Mouse (Mus musculus): ENCODE data around the gene Col27a1.

Gene Col27a1

DNA sequence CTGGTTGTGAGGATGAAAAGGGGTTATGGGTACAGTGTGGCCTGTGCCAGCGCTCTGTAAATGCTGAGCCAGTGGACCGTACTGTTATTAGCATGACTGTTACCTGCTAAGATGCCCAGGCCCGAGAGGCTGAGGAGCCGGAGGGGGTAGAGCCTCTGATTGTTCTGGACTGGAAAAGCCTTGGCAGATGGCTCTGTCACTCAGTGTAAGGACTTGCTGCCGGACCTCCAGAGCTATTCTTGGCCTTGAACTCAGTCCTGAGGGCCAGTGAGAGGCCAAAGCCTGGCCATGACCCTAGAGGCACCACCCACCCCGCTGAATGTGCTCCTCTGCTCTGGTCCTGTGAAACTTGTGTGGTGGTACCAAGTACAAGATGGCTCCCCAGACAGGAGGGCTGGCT lies 52.5 kb downstream of the Col27a1 start:
- DNase-seq: no peak

DNA sequence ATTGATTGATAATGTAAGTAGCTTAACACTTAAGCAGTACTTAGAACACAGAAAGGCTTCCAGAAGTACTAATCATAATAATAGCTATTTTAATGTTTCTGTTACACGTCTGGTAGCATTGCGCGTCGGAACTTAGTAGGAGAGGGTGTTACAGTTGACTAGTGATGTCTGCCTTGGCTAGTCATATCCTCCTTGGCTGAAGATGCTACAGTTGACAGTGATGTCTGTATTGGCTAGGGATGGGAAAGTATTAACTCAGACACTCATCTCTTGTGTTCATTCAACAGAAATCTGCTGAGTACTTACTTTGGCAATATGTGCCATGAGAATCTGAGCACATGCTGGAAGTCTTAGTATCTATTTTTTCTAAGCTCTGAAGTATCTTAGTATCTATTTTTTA lies 53.3 kb downstream of the Col27a1 start:
- no peak for DNase-seq

DNA sequence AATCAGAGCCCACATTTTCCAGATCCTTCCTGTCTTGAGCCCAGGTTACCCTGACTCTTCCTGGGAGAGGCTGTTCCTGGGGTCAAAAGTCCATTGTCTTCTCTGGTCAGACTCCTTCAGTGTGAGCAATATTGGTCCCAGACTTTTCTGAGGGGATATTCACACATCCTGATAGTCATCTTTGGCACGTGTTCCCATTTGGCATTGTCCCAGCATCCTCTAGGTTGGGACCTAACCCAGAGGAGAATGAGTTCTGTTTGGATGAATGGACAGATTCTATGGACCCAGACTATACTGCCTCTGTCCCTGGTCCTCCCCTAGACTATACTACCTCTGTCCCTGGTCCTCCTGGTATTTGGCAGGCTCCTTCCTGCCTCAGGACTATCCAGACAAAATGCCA lies 53.8 kb downstream of the Col27a1 start:
- no peak for DNase-seq

- no peak for DNase-seq
These were observed 55.0 kb downstream of the Col27a1 start for GRCm38 (mm10) chr4:63268777-63269176.

DNA sequence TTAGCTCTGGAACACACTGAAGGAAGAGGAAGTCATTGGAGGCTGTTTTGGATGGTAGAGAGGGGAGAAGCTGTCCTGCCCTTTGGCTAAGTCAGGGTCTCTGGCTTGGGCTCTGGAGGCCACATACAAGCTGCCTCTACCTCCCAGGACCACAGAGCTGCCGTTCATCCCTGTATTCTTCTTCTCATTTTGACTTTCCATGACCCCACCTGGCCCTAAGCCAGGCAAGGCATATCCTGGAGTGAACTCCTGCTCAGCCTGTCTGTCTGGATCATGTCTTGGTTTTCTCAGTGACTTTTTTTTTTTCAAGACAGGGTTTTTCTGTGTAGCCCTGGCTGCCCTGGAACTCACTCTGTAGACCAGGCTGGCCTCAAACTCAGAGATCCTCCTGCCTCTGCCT lies 60.7 kb downstream of the Col27a1 start:
- DNase-seq: no peak

GRCm38 (mm10) chr4:63275251-63275650 lies 61.4 kb downstream of the Col27a1 start:
- no peak for DNase-seq

- no peak for DNase-seq
These were observed 62.8 kb downstream of the Col27a1 start for GRCm38 (mm10) chr4:63276571-63276970.

- DNase-seq: no peak
These were observed 65.0 kb downstream of the Col27a1 start for GRCm38 (mm10) chr4:63278821-63279220.

GRCm38 (mm10) chr4:63281694-63282093 lies 67.9 kb downstream of the Col27a1 start:
- DNase-seq: peak; percentile 43

GRCm38 (mm10) chr4:63283319-63283718 lies 69.5 kb downstream of the Col27a1 start:
- DNase-seq: no peak

GRCm38 (mm10) chr4:63286034-63286433 lies 72.2 kb downstream of the Col27a1 start:
- DNase-seq: no peak

- no peak for DNase-seq
These were observed 74.7 kb downstream of the Col27a1 start for GRCm38 (mm10) chr4:63288497-63288896.

DNA sequence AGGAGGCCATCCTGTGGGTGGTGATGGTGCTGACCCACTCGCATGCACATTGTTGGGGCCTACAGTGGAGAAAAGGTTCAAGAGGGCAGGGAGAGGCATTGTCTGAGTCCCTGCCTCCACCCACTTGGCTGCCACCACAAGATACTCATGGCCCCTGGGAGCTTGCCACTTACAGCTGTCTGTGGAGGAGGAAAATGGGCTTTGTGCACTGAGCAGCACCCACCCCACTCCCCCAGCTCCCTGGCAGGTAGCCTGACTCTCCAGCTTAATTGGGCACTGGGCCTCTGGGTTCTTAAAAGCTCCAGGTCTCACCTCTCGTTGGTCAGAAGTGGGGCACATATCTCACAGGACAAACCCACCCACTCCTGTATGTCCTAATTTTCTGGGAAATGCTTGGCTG lies 76.3 kb downstream of the Col27a1 start:
- peak; percentile 30 for DNase-seq

- DNase-seq: peak; percentile 86
These were observed 77.3 kb downstream of the Col27a1 start for GRCm38 (mm10) chr4:63291075-63291474.

GRCm38 (mm10) chr4:63291658-63292057 lies 77.9 kb downstream of the Col27a1 start:
- DNase-seq: no peak

GRCm38 (mm10) chr4:63295641-63296040 lies 81.8 kb downstream of the Col27a1 start:
- no peak for DNase-seq

- DNase-seq: no peak
These were observed 82.5 kb downstream of the Col27a1 start for GRCm38 (mm10) chr4:63296263-63296662.

DNA sequence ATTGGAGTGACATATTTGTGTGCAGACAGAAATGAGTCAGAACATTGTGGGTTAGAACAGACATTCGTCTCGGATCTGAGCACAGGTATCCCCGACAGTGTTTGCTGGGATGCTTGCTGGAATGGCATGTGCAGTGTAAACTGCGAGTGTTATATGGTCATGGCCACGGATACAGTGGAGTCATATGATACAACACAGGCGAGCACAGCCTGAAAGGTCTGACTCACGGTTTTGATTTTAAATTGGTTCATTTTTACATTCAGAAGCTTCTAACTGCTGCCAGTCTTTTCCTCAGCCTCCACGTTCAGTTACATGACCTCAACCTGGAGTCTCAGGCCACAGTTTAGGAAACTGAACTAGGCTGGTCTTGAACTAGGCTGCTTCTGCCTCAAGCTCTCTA lies 83.1 kb downstream of the Col27a1 start:
- no peak for DNase-seq

DNA sequence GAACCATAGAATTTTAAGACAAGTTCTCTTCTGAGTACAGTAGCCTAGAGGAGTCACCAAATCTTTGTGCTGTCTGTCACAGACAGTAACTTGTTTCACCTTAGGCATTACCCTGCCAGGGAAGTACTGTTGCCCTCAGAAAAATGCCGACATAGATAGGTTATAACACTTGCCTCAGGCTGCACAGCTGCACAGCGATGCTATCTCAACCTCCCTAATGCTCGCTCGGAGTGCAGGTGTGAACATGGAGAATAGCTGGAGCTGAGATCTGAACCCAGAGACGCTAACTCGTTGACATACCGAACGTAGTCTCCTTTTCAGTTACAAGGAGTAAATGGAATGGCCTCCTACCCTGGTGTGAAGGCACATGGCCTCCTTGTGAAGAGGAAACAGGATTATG lies 84.4 kb downstream of the Col27a1 start:
- no peak for DNase-seq

- DNase-seq: no peak
These were observed 88.8 kb downstream of the Col27a1 start for GRCm38 (mm10) chr4:63302641-63303040.

DNA sequence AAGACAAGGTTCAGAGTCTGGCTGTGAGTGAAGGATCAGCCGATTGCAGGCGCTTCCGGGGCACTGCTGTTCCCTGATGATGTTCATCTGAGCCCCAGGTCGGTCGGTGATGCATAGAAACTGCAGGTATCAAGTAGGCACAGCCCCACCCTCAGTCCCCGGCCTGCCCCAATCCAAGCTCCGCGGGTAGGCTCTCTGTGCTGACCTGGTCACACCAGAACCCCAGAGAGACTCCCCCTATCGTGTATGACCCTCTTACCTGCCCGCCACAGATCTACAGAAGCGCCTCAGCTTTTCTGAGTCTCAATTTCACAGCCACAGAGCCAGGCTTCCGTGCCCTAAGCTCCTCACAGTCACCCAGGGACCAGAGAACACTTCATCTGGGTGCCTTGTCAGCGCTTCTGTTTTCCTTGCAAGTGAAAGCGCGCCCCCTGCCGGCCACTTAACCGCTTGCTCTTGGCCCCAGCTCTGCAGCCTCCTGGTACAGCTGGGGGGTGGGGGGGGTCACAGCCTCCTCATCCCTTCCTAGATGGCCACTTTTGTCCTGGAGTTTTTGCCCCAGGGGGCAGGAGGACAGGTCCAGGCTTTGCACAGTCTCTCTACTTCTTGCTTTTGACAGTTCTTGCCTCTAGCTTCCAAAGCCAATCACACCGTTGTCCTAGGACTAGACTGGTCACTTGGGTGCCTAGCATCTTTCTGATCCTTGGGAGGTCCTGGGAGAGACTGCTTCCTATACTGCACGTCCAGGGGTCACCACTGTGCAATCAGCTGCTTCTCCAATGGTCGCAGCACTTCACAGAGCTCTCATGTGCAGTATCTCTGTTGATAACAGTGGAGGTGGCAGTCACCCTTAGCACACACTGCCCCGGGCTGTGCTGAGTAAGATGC lies 93.6 kb downstream of the Col27a1 start:
- peak; percentile 97 for DNase-seq

DNA sequence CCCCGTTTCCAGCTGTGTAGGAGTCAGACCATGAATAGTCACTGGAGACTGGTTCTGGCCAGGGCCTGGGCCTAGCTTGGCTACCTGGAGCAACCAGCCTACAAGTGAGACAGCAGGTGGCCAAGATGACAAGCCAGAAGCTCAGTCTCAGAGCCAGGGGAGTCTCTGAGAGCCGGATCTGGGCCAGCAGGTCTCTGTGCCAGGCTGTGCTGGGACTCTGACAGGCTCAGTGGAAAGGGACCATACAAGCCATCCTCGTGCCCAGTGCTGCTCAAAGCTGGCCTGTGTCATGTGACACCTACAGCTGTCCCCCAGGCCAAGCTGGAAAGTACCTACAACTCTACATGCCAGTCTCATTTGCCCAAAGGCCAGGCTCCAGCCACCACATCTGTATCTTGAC lies 94.5 kb downstream of the Col27a1 start:
- DNase-seq: no peak

DNA sequence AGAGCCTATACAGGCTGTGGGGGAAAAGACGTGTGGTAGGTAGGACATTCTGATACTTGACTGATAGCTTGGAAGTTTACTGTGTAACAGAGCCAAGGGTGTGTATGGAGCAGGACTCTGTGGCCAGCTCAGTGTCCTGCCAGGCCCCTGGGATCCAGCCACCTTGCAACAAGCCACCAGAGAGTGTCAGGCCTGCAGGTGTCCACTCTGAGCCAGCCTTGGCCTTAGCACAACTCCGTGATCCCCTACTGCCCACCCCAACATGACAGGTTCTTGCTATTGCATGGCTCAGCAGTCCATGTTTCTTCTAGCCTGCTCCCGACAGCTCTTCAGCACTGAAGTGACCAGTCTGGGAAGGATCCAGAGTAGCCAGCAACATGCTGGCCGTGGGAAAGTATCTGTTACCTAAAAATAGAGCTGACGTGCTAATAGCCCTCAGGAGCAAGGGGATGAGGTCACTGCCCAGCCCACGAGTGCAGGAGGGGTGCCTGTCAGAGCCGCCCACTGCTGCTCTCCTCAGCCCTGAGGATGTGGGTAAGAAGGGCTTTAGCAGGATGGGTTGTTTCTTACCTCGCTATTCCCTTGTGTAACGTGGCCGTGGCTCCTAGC lies 96.5 kb downstream of the Col27a1 start:
- DNase-seq: no peak

- no peak for DNase-seq
These were observed 97.6 kb downstream of the Col27a1 start for GRCm38 (mm10) chr4:63311426-63311825.

- DNase-seq: peak; percentile 1
These were observed 100.3 kb downstream of the Col27a1 start for GRCm38 (mm10) chr4:63314063-63314462.

All from right cerebral cortex, postnatal 14 days (tissue).